Mouse (Mus musculus) MEL (cell line): ENCODE data around the gene Tsc22d1. TPM values are rescaled to one million over a fixed set of nuclear protein-coding genes. Genes with fewer than 3 reads are reported as not detected.

Experiments used
- DNase-seq: peaks from one replicate; pipeline ENCODE4 v3.0.0; 2011; ENCODE audit warnings: low read depth, low spot score
- H3K27ac ChIP-seq: 2 replicates; pipeline ENCODE4 v1.5.1; 2012; ENCODE audit warnings: low read depth, mild to moderate bottlenecking, control low read depth, low read length, moderate library complexity; ENCODE audit not compliant: control insufficient read depth
- H3K27me3 ChIP-seq, 2 experiments: fragments of 150-350 bp in 1 of 2; sonication (generic) in 1 of 2; 2 replicates each; pipeline ENCODE4 v1.6.1; 2012; ENCODE audit warnings: low read length in 2 of 2, mild to moderate bottlenecking in 2 of 2, improper control_type of control experiment in 1 of 2, moderate library complexity in 1 of 2; ENCODE audit not compliant: insufficient read depth in 2 of 2, control insufficient read depth in 1 of 2
- H3K36me3 ChIP-seq, 2 experiments: 2 replicates each; pipeline ENCODE4 v1.6.1; 2012 to 2014; ENCODE audit warnings: low read length in 2 of 2, improper control_type of control experiment in 1 of 2, inconsistent platforms in 1 of 2, mild to moderate bottlenecking in 1 of 2; ENCODE audit not compliant: insufficient read depth in 2 of 2, control insufficient read depth in 1 of 2
- H3K4me1 ChIP-seq, 2 experiments: fragments of 150-350 bp in 1 of 2; sonication (generic) in 1 of 2; 2 replicates each; pipeline ENCODE4 v1.6.1; 2012; ENCODE audit warnings: low read length in 2 of 2, improper control_type of control experiment in 1 of 2, mild to moderate bottlenecking in 1 of 2; ENCODE audit not compliant: insufficient read depth in 2 of 2, control insufficient read depth in 1 of 2
- H3K4me3 ChIP-seq, 2 experiments: fragments of 150-350 bp in 1 of 2; sonication (generic) in 1 of 2; 2 replicates each; pipeline ENCODE4 v1.5.1; 2012; ENCODE audit warnings: low read depth in 2 of 2, low read length in 2 of 2, mild to moderate bottlenecking in 2 of 2, moderate library complexity in 2 of 2, control low read depth in 1 of 2, improper control_type of control experiment in 1 of 2; ENCODE audit not compliant: control insufficient read depth in 1 of 2, insufficient read depth in 1 of 2
- H3K79me2 ChIP-seq: 2 replicates; pipeline ENCODE4 v1.6.1; 2012; ENCODE audit warnings: mild to moderate bottlenecking, low read length, moderate library complexity; ENCODE audit not compliant: control insufficient read depth, poor library complexity, insufficient read depth
- H3K9ac ChIP-seq: 2 replicates; pipeline ENCODE4 v1.6.1; 2012; ENCODE audit warnings: low read depth, mild to moderate bottlenecking, control low read depth, low read length, moderate library complexity; ENCODE audit not compliant: control insufficient read depth, poor library complexity, severe bottlenecking
- H3K9me3 ChIP-seq: fragments of 150-350 bp; sonication (generic); replicated peaks from 2 replicates; pipeline ENCODE4 v1.6.1; 2012; ENCODE audit warnings: mild to moderate bottlenecking, low read length, improper control_type of control experiment, moderate library complexity; ENCODE audit not compliant: insufficient read depth
- CHD2 ChIP-seq: IDR thresholded peaks from 2 replicates; pipeline ENCODE4 v1.6.1; 2011; ENCODE audit warnings: low read length, improper control_type of control experiment
- ELF1 ChIP-seq: IDR thresholded peaks from 2 replicates; pipeline ENCODE4 v1.6.1; 2014; ENCODE audit warnings: low read depth, mild to moderate bottlenecking, inconsistent platforms, low read length, improper control_type of control experiment, moderate library complexity
- ETS1 ChIP-seq: IDR thresholded peaks from 2 replicates; pipeline ENCODE4 v1.6.1; 2012; ENCODE audit warnings: low read depth, mild to moderate bottlenecking, inconsistent platforms, low read length, improper control_type of control experiment, moderate library complexity
- GABPA ChIP-seq: IDR thresholded peaks from 2 replicates; pipeline ENCODE4 v1.6.1; 2012; ENCODE audit warnings: low read depth, mild to moderate bottlenecking, inconsistent platforms, low read length, improper control_type of control experiment, moderate library complexity
- GATA1 ChIP-seq: IDR thresholded peaks from 2 replicates; pipeline ENCODE4 v1.6.1; 2011; ENCODE audit warnings: low read depth, low read length, improper control_type of control experiment
- HCFC1 ChIP-seq: IDR thresholded peaks from 2 replicates; pipeline ENCODE4 v1.6.1; 2012; ENCODE audit warnings: low read depth, mild to moderate bottlenecking, inconsistent platforms, low read length, improper control_type of control experiment, moderate library complexity
- MAZ ChIP-seq: IDR thresholded peaks from 2 replicates; pipeline ENCODE4 v1.6.1; 2012; ENCODE audit warnings: low read depth, mild to moderate bottlenecking, inconsistent platforms, low read length, improper control_type of control experiment
- MEF2A ChIP-seq: IDR thresholded peaks from 2 replicates; pipeline ENCODE4 v1.6.1; 2014; ENCODE audit warnings: low read depth, mild to moderate bottlenecking, inconsistent platforms, low read length, improper control_type of control experiment; ENCODE audit not compliant: poor library complexity, insufficient replicate concordance, severe bottlenecking; ENCODE audit errors: extremely low read depth
- MXI1 ChIP-seq: IDR thresholded peaks from 2 replicates; pipeline ENCODE4 v1.6.1; 2011; ENCODE audit warnings: mild to moderate bottlenecking, low read depth, low read length, improper control_type of control experiment
- MYC ChIP-seq: IDR thresholded peaks from 2 replicates; pipeline ENCODE4 v1.6.1; 2011; ENCODE audit warnings: low read depth, mild to moderate bottlenecking, low read length, improper control_type of control experiment, moderate library complexity
- NELFE ChIP-seq: IDR thresholded peaks from 2 replicates; pipeline ENCODE4 v1.6.1; 2011; ENCODE audit warnings: low read depth, low read length, improper control_type of control experiment
- RCOR1 ChIP-seq: IDR thresholded peaks from 2 replicates; pipeline ENCODE4 v1.6.1; 2012; ENCODE audit warnings: low read depth, mild to moderate bottlenecking, inconsistent platforms, low read length, improper control_type of control experiment
- TBP ChIP-seq: IDR thresholded peaks from 2 replicates; pipeline ENCODE4 v1.8.0; 2011; ENCODE audit warnings: low read depth, low read length, improper control_type of control experiment
- USF1 ChIP-seq: IDR thresholded peaks from 2 replicates; pipeline ENCODE4 v1.6.1; 2014; ENCODE audit warnings: low read depth, mild to moderate bottlenecking, inconsistent platforms, low read length, improper control_type of control experiment, moderate library complexity
- USF2 ChIP-seq, 2 experiments: IDR thresholded peaks; 2 replicates each; pipeline ENCODE4 v1.6.1; 2011 to 2012; ENCODE audit warnings: improper control_type of control experiment in 2 of 2, low read length in 2 of 2, borderline replicate concordance in 1 of 2, inconsistent platforms in 1 of 2, low read depth in 1 of 2, mild to moderate bottlenecking in 1 of 2; ENCODE audit not compliant: insufficient read depth in 1 of 2
- ZMIZ1 ChIP-seq: IDR thresholded peaks from 2 replicates; pipeline ENCODE4 v1.6.1; 2012; ENCODE audit warnings: low read depth, mild to moderate bottlenecking, inconsistent platforms, low read length, improper control_type of control experiment, moderate library complexity
- polyA plus RNA-seq, 2 experiments: library from polyadenylated mRNA; stranded (reverse) in 1 of 2; unstranded in 1 of 2; fragments of >175 nt in 1 of 2; fragments of >200 nt in 1 of 2; gene quantifications; 2 replicates each; pipeline versions ENCODE4 v1.2.1 to v1.2.4; 2012; ENCODE audit warnings: low replicate concordance in 2 of 2, low read depth in 1 of 2; ENCODE audit not compliant: insufficient read length in 2 of 2, insufficient read depth in 1 of 2, missing spikeins in 1 of 2
- total RNA-seq: library from RNA; depleted of rRNA; stranded (reverse); fragments of 300-350 nt; gene quantifications from 2 replicates; pipeline ENCODE4 v1.2.3, GENCODE M21; 2012

The Tsc22d1 gene
- total and polyA plus RNA-seq, 3 experiments, result 7.6 to 15.9 TPM; not detected in 1

- Histone ChIP-seq H3K9ac (no peak overlapping the region), H3K27ac (no peak overlapping the region), H3K4me1 (no peaks in the 10 kb centered on the region), H3K9me3 (no peaks in the 10 kb centered on the region), H3K4me3 (no peak overlapping the region), H3K27me3 (peaks cover 0 to 2% of the 10 kb centered on the region in 2 experiments; a peak in 2 of 4 replicates), H3K36me3 (no peaks in the 10 kb centered on the region), H3K79me2 (no peaks in the 10 kb centered on the region)
- no peak for DNase-seq
- no peak for TF ChIP-seq GATA1
- no peak for TF ChIP-seq MAZ
- TF ChIP-seq RCOR1, result no peak
These were observed 39.9 kb downstream of the Tsc22d1 start for GRCm38 (mm10) chr14:76454673-76455072.

GRCm38 (mm10) chr14:76455159-76455558, 40.4 kb downstream of the Tsc22d1 start:
- no peaks in the 10 kb centered on the region for H3K4me1 ChIP-seq
- no peak overlapping the region for H3K27ac ChIP-seq
- no peaks in the 10 kb centered on the region for H3K79me2 ChIP-seq
- no peak overlapping the region for H3K9ac ChIP-seq
- TF ChIP-seq ETS1 (no peak), MXI1 (no peak), HCFC1 (no peak), ZMIZ1 (no peak), GABPA (no peak), NELFE (no peak), TBP (no peak), MYC (no peak), RCOR1 (no peak), ELF1 (no peak), GATA1 (no peak), MEF2A (no peak), USF1 (no peak), CHD2 (no peak), USF2 (IDR thresholded peaks at IDR 0.05; ENCODE audit: borderline replicate concordance in 1 of 2, insufficient read depth in 1 of 2, low read depth in 1 of 2, low read length in 2 of 2) (no peak)
- peaks cover 0 to 3% of the 10 kb centered on the region in 2 experiments; a peak in 2 of 4 replicates for H3K27me3 ChIP-seq
- H3K36me3 ChIP-seq, result no peaks in the 10 kb centered on the region
- no peak overlapping the region for H3K4me3 ChIP-seq
- no peak for DNase-seq
- no peaks in the 10 kb centered on the region for H3K9me3 ChIP-seq
